Mouse (Mus musculus) kidney, adult 8-10 months (tissue): ENCODE measurements around the gene Ap1s1.

Source experiments
- DNase-seq, 2 experiments: peaks; one replicate each; pipeline ENCODE4 v3.0.0; 2022

The Ap1s1 gene

GRCm38 (mm10) chr5:137015913-137016312 is 30.0 kb downstream of the Ap1s1 start:
- no peak for DNase-seq

GRCm38 (mm10) chr5:137012401-137012950 is 33.5 kb downstream of the Ap1s1 start:
- DNase-seq = no peak

DNA sequence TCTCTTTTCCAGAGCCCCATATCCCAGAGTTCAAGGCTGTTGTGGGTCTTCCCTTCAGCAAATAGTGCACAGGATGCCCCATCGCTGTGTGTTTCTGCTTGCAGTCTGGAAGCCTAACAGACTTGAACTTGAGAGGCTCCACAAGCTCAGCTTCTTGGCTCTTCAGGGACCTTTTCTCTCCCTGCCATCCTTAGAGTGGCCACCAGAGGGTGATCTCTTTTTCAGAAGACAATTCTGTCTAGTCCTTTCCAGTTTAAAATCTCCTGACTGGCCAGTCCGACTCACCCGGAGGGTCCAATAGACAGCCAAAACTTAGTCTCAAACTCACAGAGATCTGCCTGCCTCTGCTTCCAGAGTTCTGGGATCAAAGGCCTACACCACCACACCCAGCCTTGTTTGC is 35.9 kb downstream of the Ap1s1 start:
- peak in 1 of 2 experiments; percentile 75 for DNase-seq

- no peak for DNase-seq
These were observed 38.7 kb downstream of the Ap1s1 start for GRCm38 (mm10) chr5:137007276-137007675.

GRCm38 (mm10) chr5:137000612-137001011 is 45.3 kb downstream of the Ap1s1 start:
- no peak for DNase-seq

DNA sequence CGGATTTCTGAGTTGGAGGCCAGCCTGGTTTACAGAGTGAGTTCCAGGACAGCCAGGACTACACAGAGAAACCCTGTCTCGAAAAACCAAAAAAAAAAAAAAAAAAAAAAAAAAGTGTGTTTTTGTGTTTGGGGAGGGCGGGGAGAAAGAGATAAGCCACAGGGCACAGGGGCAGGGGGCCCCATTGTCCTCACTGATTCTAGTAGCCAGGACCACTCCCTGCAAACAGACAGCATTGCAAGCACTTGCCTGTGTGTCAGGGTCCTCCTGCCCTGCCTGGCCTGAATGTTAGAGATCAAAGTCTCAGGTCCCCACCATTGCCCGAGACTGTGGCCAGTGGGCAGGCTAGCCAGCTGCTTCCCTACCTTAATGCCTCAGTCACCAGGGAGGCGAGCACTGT is 46.5 kb downstream of the Ap1s1 start:
- DNase-seq = no peak

DNA sequence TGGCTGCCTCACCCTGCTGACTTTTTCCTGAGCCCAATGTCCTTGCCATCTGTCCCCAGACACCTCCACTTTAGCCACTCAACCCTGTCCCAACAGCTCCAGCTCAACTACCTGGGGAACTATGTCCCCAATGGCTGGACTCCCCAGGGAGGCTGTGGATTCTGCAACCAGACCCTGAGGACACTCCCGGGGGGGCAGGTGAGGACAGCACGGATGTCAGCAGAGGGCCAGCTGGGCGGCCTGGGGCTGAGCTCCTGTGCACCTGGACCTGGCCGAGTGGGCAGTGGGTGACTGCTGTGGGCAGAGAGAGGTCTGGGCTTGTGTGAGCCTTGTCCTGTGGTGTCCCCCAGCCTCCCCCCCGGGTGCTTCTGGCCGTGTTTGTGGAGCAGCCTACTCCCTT is 56.1 kb downstream of the Ap1s1 start:
- no peak for DNase-seq

DNA sequence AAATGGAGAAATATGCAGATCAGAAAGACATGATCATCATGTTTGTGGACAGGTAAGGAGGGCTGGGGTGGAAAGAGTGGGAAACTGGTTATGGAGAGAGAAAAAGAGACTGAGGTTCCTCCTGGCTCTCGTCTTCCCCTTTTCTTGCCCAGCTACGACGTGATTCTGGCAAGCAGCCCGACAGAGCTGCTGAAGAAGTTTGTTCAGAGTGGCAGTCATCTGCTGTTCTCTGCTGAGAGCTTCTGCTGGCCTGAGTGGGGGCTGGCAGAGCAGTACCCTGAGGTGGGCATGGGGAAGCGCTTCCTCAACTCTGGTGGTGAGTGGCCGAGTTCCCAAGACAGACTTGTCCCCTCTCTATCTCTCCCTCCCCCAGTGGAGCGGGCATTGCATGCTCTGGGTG is 57.5 kb downstream of the Ap1s1 start:
- DNase-seq = no peak

DNA sequence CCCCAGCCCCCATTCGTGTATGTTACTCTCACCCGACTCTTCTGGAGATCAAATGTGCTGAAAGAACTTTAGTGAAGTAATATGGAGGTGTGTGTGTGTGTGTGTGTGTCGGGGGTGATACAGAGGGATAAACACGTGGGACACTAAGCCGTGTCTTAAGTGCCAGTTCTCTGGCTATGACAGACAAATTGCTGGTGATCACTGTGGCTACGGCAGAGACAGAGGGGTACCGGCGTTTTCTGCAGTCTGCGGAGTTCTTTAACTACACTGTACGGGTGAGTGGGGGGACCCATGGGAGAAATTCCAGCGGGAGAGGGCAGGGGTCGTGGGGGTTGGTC is 58.0 kb downstream of the Ap1s1 start, which contains the start of gene Znhit1:
Gene Znhit1 (minus strand): TSS at position 88 of the 338 bp plus-strand sequence.
- DNase-seq = no peak

DNA sequence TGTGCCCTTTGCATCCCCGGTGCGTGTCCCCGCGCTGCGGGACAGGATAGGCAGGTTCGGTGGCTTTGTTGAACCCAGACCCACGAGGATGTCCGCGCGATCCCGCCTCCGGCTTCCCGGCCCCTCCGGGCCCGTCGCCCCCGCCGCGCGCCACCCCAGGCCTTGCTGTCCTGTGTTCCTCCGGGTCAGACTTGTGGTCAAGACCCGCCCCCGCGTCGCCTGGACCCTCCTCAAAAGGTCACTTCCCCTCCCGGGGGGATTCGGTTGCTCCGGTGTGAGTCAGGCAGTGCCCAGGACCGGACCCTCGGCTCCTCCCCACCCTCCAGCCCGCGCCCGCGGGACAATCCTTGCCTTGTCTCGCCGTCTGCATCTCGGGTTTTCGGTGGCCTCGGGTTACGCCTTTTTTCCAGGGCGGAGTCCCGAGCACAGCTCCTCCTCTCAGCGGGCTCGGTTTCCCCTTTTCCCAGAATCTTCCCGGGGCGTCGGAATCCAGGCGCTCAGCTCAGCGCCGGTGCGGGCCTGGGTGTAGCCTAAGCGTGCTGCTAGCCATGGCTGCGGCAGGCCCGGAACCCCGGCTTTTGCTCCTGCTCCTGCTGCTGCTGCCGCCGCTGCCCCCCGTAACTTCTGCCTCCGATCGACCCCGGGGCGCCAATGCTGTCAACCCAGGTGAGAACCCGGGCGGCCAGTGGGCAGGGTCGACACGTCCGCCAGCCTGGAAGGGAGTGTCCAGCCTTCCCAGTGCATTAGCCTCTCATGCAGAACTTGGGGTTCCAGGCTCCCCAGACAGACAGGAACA is 58.6 kb downstream of the Ap1s1 start:
- DNase-seq = peak; percentile 77 to 79

GRCm38 (mm10) chr5:136986695-136987137 is 59.2 kb downstream of the Ap1s1 start, which contains the start of gene Plod3:
TSS of gene Plod3 (plus strand) at chr5:136987019.
- peak; percentile 97 for DNase-seq
